Mouse (Mus musculus): Measurements from ENCODE around the gene Vil1. TPM values are rescaled to one million over a fixed set of nuclear protein-coding genes. Genes with fewer than 3 reads are reported as not detected.

Vil1 gene
- polyA plus RNA-seq, 1 experiment from 2014 or later: 0.23 TPM

- Histone ChIP-seq H3K36me3 (ENCODE audit: control insufficient read depth, insufficient read depth, low read length) (no peaks in the 10 kb centered on the region), H3K9me3 (replicated peaks; ENCODE audit: control insufficient read depth, low read length) (no peaks in the 10 kb centered on the region), H3K4me3 (ENCODE audit: low read depth, low read length) (no peak overlapping the region), H3K4me2 (no peak overlapping the region), H3K27me3 (ENCODE audit: control insufficient read depth, insufficient read depth, low read length) (no peaks in the 10 kb centered on the region), H3K27ac (ENCODE audit: low read depth, low read length) (no peak overlapping the region), H3K4me1 (ENCODE audit: control insufficient read depth, insufficient read depth, low read length) (no peaks in the 10 kb centered on the region), H3K9ac (ENCODE audit: low read depth, low read length) (no peak overlapping the region)
- 83% methylated on average over 8 of the region's 8 CpGs for WGBS (ENCODE audit: insufficient replicate concordance)
- ATAC-seq (replicated peaks; ENCODE audit: insufficient number of reproducible peaks, low FRiP score, low TSS enrichment): no peak
Observed at GRCm38 (mm10) chr1:74412711-74413110, 3.5 kb downstream of the Vil1 start.

GRCm38 (mm10) chr1:74415143-74415542 lies 6.0 kb downstream of the Vil1 start:
- H3K27me3 ChIP-seq (ENCODE audit: control insufficient read depth, insufficient read depth, low read length): no peaks in the 10 kb centered on the region
- H3K4me2 ChIP-seq: no peak overlapping the region
- H3K4me1 ChIP-seq (ENCODE audit: control insufficient read depth, insufficient read depth, low read length): 0 out of 2 replicates have a peak, but pooled peaks cover 3% of the 10 kb centered on the region
- no peak overlapping the region for H3K9ac ChIP-seq (ENCODE audit: low read depth, low read length)
- peak; percentile 53; the same call in 1 of the 2 replicates for ATAC-seq (replicated peaks; ENCODE audit: insufficient number of reproducible peaks, low FRiP score, low TSS enrichment)
- H3K27ac ChIP-seq (ENCODE audit: low read depth, low read length): no peak overlapping the region
- no peaks in the 10 kb centered on the region for H3K36me3 ChIP-seq (ENCODE audit: control insufficient read depth, insufficient read depth, low read length)
- WGBS (ENCODE audit: insufficient replicate concordance): 34% methylated on average over 4 of the region's 4 CpGs
- no peaks in the 10 kb centered on the region for H3K9me3 ChIP-seq (replicated peaks; ENCODE audit: control insufficient read depth, low read length)
- H3K4me3 ChIP-seq (ENCODE audit: low read depth, low read length): no peak overlapping the region

GRCm38 (mm10) chr1:74418747-74419439 lies 9.7 kb downstream of the Vil1 start:
- no peak for ATAC-seq (replicated peaks; ENCODE audit: insufficient number of reproducible peaks, low FRiP score, low TSS enrichment)
- no peaks in the 10 kb centered on the region for H3K27me3 ChIP-seq (ENCODE audit: control insufficient read depth, insufficient read depth, low read length)
- no peak overlapping the region for H3K4me2 ChIP-seq
- no peak overlapping the region for H3K4me3 ChIP-seq (ENCODE audit: low read depth, low read length)
- H3K27ac ChIP-seq (ENCODE audit: low read depth, low read length): no peak overlapping the region
- no peak overlapping the region for H3K9ac ChIP-seq (ENCODE audit: low read depth, low read length)
- WGBS (ENCODE audit: insufficient replicate concordance): 82% methylated on average over 17 of the region's 17 CpGs
- peaks cover 17% of the 10 kb centered on the region for H3K4me1 ChIP-seq (ENCODE audit: control insufficient read depth, insufficient read depth, low read length)
- no peaks in the 10 kb centered on the region for H3K9me3 ChIP-seq (replicated peaks; ENCODE audit: control insufficient read depth, low read length)
- no peaks in the 10 kb centered on the region for H3K36me3 ChIP-seq (ENCODE audit: control insufficient read depth, insufficient read depth, low read length)

- Histone ChIP-seq H3K27me3 (ENCODE audit: control insufficient read depth, insufficient read depth, low read length) (no peaks in the 10 kb centered on the region), H3K4me1 (ENCODE audit: control insufficient read depth, insufficient read depth, low read length) (peaks cover 17% of the 10 kb centered on the region), H3K9me3 (replicated peaks; ENCODE audit: control insufficient read depth, low read length) (no peaks in the 10 kb centered on the region), H3K9ac (ENCODE audit: low read depth, low read length) (no peak overlapping the region), H3K36me3 (ENCODE audit: control insufficient read depth, insufficient read depth, low read length) (no peaks in the 10 kb centered on the region), H3K27ac (ENCODE audit: low read depth, low read length) (no peak overlapping the region), H3K4me2 (no peak overlapping the region), H3K4me3 (ENCODE audit: low read depth, low read length) (no peak overlapping the region)
- WGBS (ENCODE audit: insufficient replicate concordance): 48% methylated on average over 9 of the region's 9 CpGs
- ATAC-seq (replicated peaks; ENCODE audit: insufficient number of reproducible peaks, low FRiP score, low TSS enrichment): no peak
Observed at GRCm38 (mm10) chr1:74419440-74419794, 10.2 kb downstream of the Vil1 start.

GRCm38 (mm10) chr1:74423147-74423546 lies 14.0 kb downstream of the Vil1 start:
- H3K4me2 ChIP-seq: peak overlapping the region; percentile 16
- no peak for ATAC-seq (replicated peaks; ENCODE audit: insufficient number of reproducible peaks, low FRiP score, low TSS enrichment)
- H3K27me3 ChIP-seq (ENCODE audit: control insufficient read depth, insufficient read depth, low read length): no peaks in the 10 kb centered on the region
- H3K4me3 ChIP-seq (ENCODE audit: low read depth, low read length): no peak overlapping the region
- H3K9ac ChIP-seq (ENCODE audit: low read depth, low read length): no peak overlapping the region
- WGBS (ENCODE audit: insufficient replicate concordance): 20% methylated on average over 8 of the region's 8 CpGs
- H3K9me3 ChIP-seq (replicated peaks; ENCODE audit: control insufficient read depth, low read length): no peaks in the 10 kb centered on the region
- peaks cover 17% of the 10 kb centered on the region for H3K4me1 ChIP-seq (ENCODE audit: control insufficient read depth, insufficient read depth, low read length)
- H3K27ac ChIP-seq (ENCODE audit: low read depth, low read length): no peak overlapping the region
- H3K36me3 ChIP-seq (ENCODE audit: control insufficient read depth, insufficient read depth, low read length): no peaks in the 10 kb centered on the region

GRCm38 (mm10) chr1:74425845-74426244 lies 16.7 kb downstream of the Vil1 start:
- Histone ChIP-seq H3K27me3 (ENCODE audit: control insufficient read depth, insufficient read depth, low read length) (no peaks in the 10 kb centered on the region), H3K4me2 (no peak overlapping the region), H3K9me3 (replicated peaks; ENCODE audit: control insufficient read depth, low read length) (no peaks in the 10 kb centered on the region), H3K36me3 (ENCODE audit: control insufficient read depth, insufficient read depth, low read length) (no peaks in the 10 kb centered on the region), H3K4me3 (ENCODE audit: low read depth, low read length) (no peak overlapping the region), H3K9ac (ENCODE audit: low read depth, low read length) (no peak overlapping the region), H3K4me1 (ENCODE audit: control insufficient read depth, insufficient read depth, low read length) (peaks cover 14% of the 10 kb centered on the region), H3K27ac (ENCODE audit: low read depth, low read length) (no peak overlapping the region)
- ATAC-seq (replicated peaks; ENCODE audit: insufficient number of reproducible peaks, low FRiP score, low TSS enrichment): no peak
- WGBS (ENCODE audit: insufficient replicate concordance): 71% methylated on average over 7 of the region's 7 CpGs

- Histone ChIP-seq H3K36me3 (ENCODE audit: control insufficient read depth, insufficient read depth, low read length) (peaks cover 9% of the 10 kb centered on the region), H3K9me3 (replicated peaks; ENCODE audit: control insufficient read depth, low read length) (no peaks in the 10 kb centered on the region), H3K9ac (ENCODE audit: low read depth, low read length) (no peak overlapping the region), H3K4me3 (ENCODE audit: low read depth, low read length) (no peak overlapping the region), H3K27ac (ENCODE audit: low read depth, low read length) (no peak overlapping the region), H3K27me3 (ENCODE audit: control insufficient read depth, insufficient read depth, low read length) (no peaks in the 10 kb centered on the region), H3K4me1 (ENCODE audit: control insufficient read depth, insufficient read depth, low read length) (peaks cover 2% of the 10 kb centered on the region), H3K4me2 (no peak overlapping the region)
- no peak for ATAC-seq (replicated peaks; ENCODE audit: insufficient number of reproducible peaks, low FRiP score, low TSS enrichment)
- WGBS (ENCODE audit: insufficient replicate concordance): 78% methylated on average over 6 of the region's 6 CpGs
Observed at GRCm38 (mm10) chr1:74433220-74433619, 24.0 kb downstream of the Vil1 start.

GRCm38 (mm10) chr1:74434596-74434995 lies 25.4 kb downstream of the Vil1 start:
- 75% methylated on average over 5 of the region's 5 CpGs for WGBS (ENCODE audit: insufficient replicate concordance)
- ATAC-seq (replicated peaks; ENCODE audit: insufficient number of reproducible peaks, low FRiP score, low TSS enrichment): no peak
- no peak overlapping the region for H3K27ac ChIP-seq (ENCODE audit: low read depth, low read length)
- no peak overlapping the region for H3K4me3 ChIP-seq (ENCODE audit: low read depth, low read length)
- peaks cover 17% of the 10 kb centered on the region for H3K36me3 ChIP-seq (ENCODE audit: control insufficient read depth, insufficient read depth, low read length)
- no peak overlapping the region for H3K4me2 ChIP-seq
- H3K4me1 ChIP-seq (ENCODE audit: control insufficient read depth, insufficient read depth, low read length): peaks cover 4% of the 10 kb centered on the region
- no peak overlapping the region for H3K9ac ChIP-seq (ENCODE audit: low read depth, low read length)
- H3K9me3 ChIP-seq (replicated peaks; ENCODE audit: control insufficient read depth, low read length): no peaks in the 10 kb centered on the region
- no peaks in the 10 kb centered on the region for H3K27me3 ChIP-seq (ENCODE audit: control insufficient read depth, insufficient read depth, low read length)

- 83% methylated on average over 6 of the region's 6 CpGs for WGBS (ENCODE audit: insufficient replicate concordance)
- no peak for ATAC-seq (replicated peaks; ENCODE audit: insufficient number of reproducible peaks, low FRiP score, low TSS enrichment)
Observed at GRCm38 (mm10) chr1:74435563-74435962, 26.4 kb downstream of the Vil1 start.

More at GRCm38 (mm10) chr1:74435563-74435962, 26.4 kb downstream of the Vil1 start:
- Histone ChIP-seq H3K36me3 (ENCODE audit: control insufficient read depth, insufficient read depth, low read length) (peaks cover 17% of the 10 kb centered on the region), H3K9me3 (replicated peaks; ENCODE audit: control insufficient read depth, low read length) (no peaks in the 10 kb centered on the region), H3K27me3 (ENCODE audit: control insufficient read depth, insufficient read depth, low read length) (no peaks in the 10 kb centered on the region), H3K4me3 (ENCODE audit: low read depth, low read length) (no peak overlapping the region), H3K9ac (ENCODE audit: low read depth, low read length) (no peak overlapping the region), H3K4me2 (no peak overlapping the region), H3K27ac (ENCODE audit: low read depth, low read length) (no peak overlapping the region), H3K4me1 (ENCODE audit: control insufficient read depth, insufficient read depth, low read length) (peaks cover 4% of the 10 kb centered on the region)

Measured in heart, embryonic 11.5 days (tissue).